Mouse (Mus musculus): Measurements from ENCODE around the gene Ipo4. TPM values are rescaled to one million over a fixed set of nuclear protein-coding genes. Genes with fewer than 3 reads are reported as not detected.
A peak's percentile ranks its signal among the peaks of the same experiment; 100 is the strongest.

Gene Ipo4
- total and polyA plus RNA-seq, 2 experiments, result 16.8 to 53.0 TPM

- WGBS, result 93% methylated on average over 23 of the region's 23 CpGs
- 0 out of 2 replicates have a peak, but pooled peaks cover 9% of the 10 kb centered on the region for H3K79me2 ChIP-seq (ENCODE audit: control insufficient read depth, insufficient read depth, low read length)
- H3K36me3 ChIP-seq (ENCODE audit: control insufficient read depth, insufficient read depth, low read length), result peaks cover 10% of the 10 kb centered on the region; the same call in 1 of the 2 replicates
- no peak overlapping the region for H3K9ac ChIP-seq (ENCODE audit: low read depth, low read length)
- H3K27me3 ChIP-seq (ENCODE audit: control insufficient read depth, insufficient read depth, low read length), result no peaks in the 10 kb centered on the region
- TF ChIP-seq POLR2A (IDR thresholded peaks at IDR 0.05; ENCODE audit: extremely low read depth, insufficient read depth, low read length), result no peak
- no peak overlapping the region for H3K27ac ChIP-seq (replicated peaks; ENCODE audit: insufficient read depth, low read depth, low read length)
- no peak overlapping the region for H3K4me3 ChIP-seq (ENCODE audit: insufficient read depth, low read depth, low read length)
- peaks cover 2% of the 10 kb centered on the region for H3K4me1 ChIP-seq (ENCODE audit: control insufficient read depth, insufficient read depth, low read length)
- DNase-seq (ENCODE audit: extremely low read depth, low read depth, low spot score), result no peak
These were observed 56.0 kb downstream of the Ipo4 start for GRCm38 (mm10) chr14:55579511-55580496.

- WGBS, result 10% methylated on average over 6 of the region's 6 CpGs
- no peak for TF ChIP-seq POLR2A (IDR thresholded peaks at IDR 0.05; ENCODE audit: extremely low read depth, insufficient read depth, low read length)
- no peak for TF ChIP-seq CTCF (IDR thresholded peaks at IDR 0.05; ENCODE audit: low read depth, low read length)
- no peaks in the 10 kb centered on the region for H3K27me3 ChIP-seq (ENCODE audit: control insufficient read depth, insufficient read depth, low read length)
- H3K4me3 ChIP-seq (ENCODE audit: insufficient read depth, low read depth, low read length), result peak overlapping the region; percentile 81
- peaks cover 10% of the 10 kb centered on the region; the same call in 1 of the 2 replicates for H3K36me3 ChIP-seq (ENCODE audit: control insufficient read depth, insufficient read depth, low read length)
- 0 out of 2 replicates have a peak, but pooled peaks cover 9% of the 10 kb centered on the region for H3K79me2 ChIP-seq (ENCODE audit: control insufficient read depth, insufficient read depth, low read length)
- H3K27ac ChIP-seq (replicated peaks; ENCODE audit: insufficient read depth, low read depth, low read length), result peak overlapping the region; percentile 89
- DNase-seq (ENCODE audit: extremely low read depth, low read depth, low spot score), result peak; percentile 63
- H3K4me1 ChIP-seq (ENCODE audit: control insufficient read depth, insufficient read depth, low read length), result peaks cover 2% of the 10 kb centered on the region
- peak overlapping the region; percentile 89 for H3K9ac ChIP-seq (ENCODE audit: low read depth, low read length)
These were observed 57.0 kb downstream of the Ipo4 start for GRCm38 (mm10) chr14:55578668-55579269.

- peak within 1 kb of the TSS; percentile 89 for H3K27ac ChIP-seq (replicated peaks; ENCODE audit: insufficient read depth, low read depth, low read length)
- TF ChIP-seq CTCF (IDR thresholded peaks at IDR 0.05; ENCODE audit: low read depth, low read length) (no peak), POLR2A (IDR thresholded peaks at IDR 0.05; ENCODE audit: extremely low read depth, insufficient read depth, low read length) (peak; percentile 60; the same call in 1 of the 2 replicates)
- H3K36me3 ChIP-seq (ENCODE audit: control insufficient read depth, insufficient read depth, low read length), result peaks cover 10% of the 10 kb centered on the region; the same call in 1 of the 2 replicates
- DNase-seq (ENCODE audit: extremely low read depth, low read depth, low spot score), result peak; percentile 84
- peak within 1 kb of the TSS; percentile 89 for H3K9ac ChIP-seq (ENCODE audit: low read depth, low read length)
- under 1% methylated on average over 32 of the region's 32 CpGs for WGBS
- peak within 1 kb of the TSS; percentile 81 for H3K4me3 ChIP-seq (ENCODE audit: insufficient read depth, low read depth, low read length)
- peaks cover 2% of the 10 kb centered on the region for H3K4me1 ChIP-seq (ENCODE audit: control insufficient read depth, insufficient read depth, low read length)
- 0 out of 2 replicates have a peak, but pooled peaks cover 9% of the 10 kb centered on the region for H3K79me2 ChIP-seq (ENCODE audit: control insufficient read depth, insufficient read depth, low read length)
- no peaks in the 10 kb centered on the region for H3K27me3 ChIP-seq (ENCODE audit: control insufficient read depth, insufficient read depth, low read length)
These were observed 57.7 kb downstream of the Ipo4 start, which contains the start of gene Psme1 for GRCm38 (mm10) chr14:55577871-55578667. Gene Psme1, plus strand, starts transcription at chr14:55578123.

GRCm38 (mm10) chr14:55576376-55576775, 59.4 kb downstream of the Ipo4 start:
- Histone ChIP-seq H3K4me3 (ENCODE audit: insufficient read depth, low read depth, low read length) (peak overlapping the region; percentile 37; the same call in 1 of the 2 replicates), H3K79me2 (ENCODE audit: control insufficient read depth, insufficient read depth, low read length) (0 out of 2 replicates have a peak, but pooled peaks cover 9% of the 10 kb centered on the region), H3K27ac (replicated peaks; ENCODE audit: insufficient read depth, low read depth, low read length) (peak overlapping the region; percentile 85; the same call in 1 of the 2 replicates), H3K9ac (ENCODE audit: low read depth, low read length) (peak overlapping the region; percentile 17; the same call in 1 of the 2 replicates), H3K27me3 (ENCODE audit: control insufficient read depth, insufficient read depth, low read length) (no peaks in the 10 kb centered on the region), H3K4me1 (ENCODE audit: control insufficient read depth, insufficient read depth, low read length) (peaks cover 2% of the 10 kb centered on the region), H3K36me3 (ENCODE audit: control insufficient read depth, insufficient read depth, low read length) (peaks cover 7% of the 10 kb centered on the region; the same call in 1 of the 2 replicates)
- WGBS, result 86% methylated on average over 16 of the region's 16 CpGs
- no peak for DNase-seq (ENCODE audit: extremely low read depth, low read depth, low spot score)
- TF ChIP-seq POLR2A (IDR thresholded peaks at IDR 0.05; ENCODE audit: extremely low read depth, insufficient read depth, low read length) (no peak), CTCF (IDR thresholded peaks at IDR 0.05; ENCODE audit: low read depth, low read length) (no peak)

GRCm38 (mm10) chr14:55575711-55576110, 60.0 kb downstream of the Ipo4 start:
- no peak for TF ChIP-seq POLR2A (IDR thresholded peaks at IDR 0.05; ENCODE audit: extremely low read depth, insufficient read depth, low read length)
- H3K4me3 ChIP-seq (ENCODE audit: insufficient read depth, low read depth, low read length), result peak overlapping the region; percentile 45
- H3K9ac ChIP-seq (ENCODE audit: low read depth, low read length), result peak overlapping the region; percentile 49
- H3K27ac ChIP-seq (replicated peaks; ENCODE audit: insufficient read depth, low read depth, low read length), result peak overlapping the region; percentile 85
- H3K79me2 ChIP-seq (ENCODE audit: control insufficient read depth, insufficient read depth, low read length), result 0 out of 2 replicates have a peak, but pooled peaks cover 9% of the 10 kb centered on the region
- H3K36me3 ChIP-seq (ENCODE audit: control insufficient read depth, insufficient read depth, low read length), result peaks cover 5% of the 10 kb centered on the region; the same call in 1 of the 2 replicates
- no peaks in the 10 kb centered on the region for H3K27me3 ChIP-seq (ENCODE audit: control insufficient read depth, insufficient read depth, low read length)
- WGBS, result 49% methylated on average over 13 of the region's 13 CpGs
- H3K4me1 ChIP-seq (ENCODE audit: control insufficient read depth, insufficient read depth, low read length), result peaks cover 2% of the 10 kb centered on the region
- peak; percentile 69 for DNase-seq (ENCODE audit: extremely low read depth, low read depth, low spot score)

Other genes with a start within 250 kb of the Ipo4 start
Only the 30 nearest of the 34 such genes appear.
- gene Dhrs4, start 157.2 kb downstream of the Ipo4 start, total RNA-seq (2014; rRNA removed), result 103 and 111 TPM in 2 replicates
- 120 and 146 TPM in 2 replicates for gene Dhrs4, start 157.2 kb downstream of the Ipo4 start, polyA plus RNA-seq (2012; rRNA removed)
- 0.09 and 0.13 TPM in 2 replicates for gene Carmil3, start 145.3 kb downstream of the Ipo4 start, total RNA-seq (2014; rRNA removed)
- 0.29 and 0.36 TPM in 2 replicates for gene Carmil3, start 145.3 kb downstream of the Ipo4 start, polyA plus RNA-seq (2012; rRNA removed)
- gene Cpne6, start 125.5 kb downstream of the Ipo4 start, total RNA-seq (2014; rRNA removed), result not detected in 2 replicates
- not detected in 2 replicates for gene Cpne6, start 125.5 kb downstream of the Ipo4 start, polyA plus RNA-seq (2012; rRNA removed)
- gene Nrl, start 111.0 kb downstream of the Ipo4 start, total RNA-seq (2014; rRNA removed), result not detected in 2 replicates
- gene Nrl, start 111.0 kb downstream of the Ipo4 start, polyA plus RNA-seq (2012; rRNA removed), result not detected in 2 replicates
- 1.2 and 3.2 TPM in 2 replicates for gene Pck2, start 95.7 kb downstream of the Ipo4 start, total RNA-seq (2014; rRNA removed)
- gene Pck2, start 95.7 kb downstream of the Ipo4 start, polyA plus RNA-seq (2012; rRNA removed), result 2.4 and 7.3 TPM in 2 replicates
- gene Dcaf11, start 76.0 kb downstream of the Ipo4 start, total RNA-seq (2014; rRNA removed), result 305 and 330 TPM in 2 replicates
- 263 and 363 TPM in 2 replicates for gene Dcaf11, start 76.0 kb downstream of the Ipo4 start, polyA plus RNA-seq (2012; rRNA removed)
- not detected in 2 replicates for gene A730061H03Rik, start 75.6 kb downstream of the Ipo4 start, total RNA-seq (2014; rRNA removed)
- 0.42 and 0.62 TPM in 2 replicates for gene A730061H03Rik, start 75.6 kb downstream of the Ipo4 start, polyA plus RNA-seq (2012; rRNA removed)
- 3.8 and 7.5 TPM in 2 replicates for gene Fitm1, start 60.3 kb downstream of the Ipo4 start, total RNA-seq (2014; rRNA removed)
- 45.7 and 60.2 TPM in 2 replicates for gene Fitm1, start 60.3 kb downstream of the Ipo4 start, polyA plus RNA-seq (2012; rRNA removed)
- 78.5 and 94.2 TPM in 2 replicates for gene Psme1, start 57.8 kb downstream of the Ipo4 start, total RNA-seq (2014; rRNA removed)
- 46.9 and 59.9 TPM in 2 replicates for gene Psme1, start 57.8 kb downstream of the Ipo4 start, polyA plus RNA-seq (2012; rRNA removed)
- 32.7 and 36.1 TPM in 2 replicates for gene Emc9, start 50.7 kb downstream of the Ipo4 start, total RNA-seq (2014; rRNA removed)
- gene Emc9, start 50.7 kb downstream of the Ipo4 start, polyA plus RNA-seq (2012; rRNA removed), result 46.8 and 57.2 TPM in 2 replicates
- gene Psme2, start 44.8 kb downstream of the Ipo4 start, total RNA-seq (2014; rRNA removed), result 110 and 142 TPM in 2 replicates
- gene Psme2, start 44.8 kb downstream of the Ipo4 start, polyA plus RNA-seq (2012; rRNA removed), result 55.9 and 56.9 TPM in 2 replicates
- gene Rnf31, start 44.2 kb downstream of the Ipo4 start, total RNA-seq (2014; rRNA removed), result 4.9 and 8.0 TPM in 2 replicates
- 15.4 and 20.4 TPM in 2 replicates for gene Rnf31, start 44.2 kb downstream of the Ipo4 start, polyA plus RNA-seq (2012; rRNA removed)
- gene Irf9, start 32.4 kb downstream of the Ipo4 start, total RNA-seq (2014; rRNA removed), result 21.1 and 24.2 TPM in 2 replicates
- gene Irf9, start 32.4 kb downstream of the Ipo4 start, polyA plus RNA-seq (2012; rRNA removed), result 36.8 and 45.0 TPM in 2 replicates
- gene Rec8, start 17.9 kb downstream of the Ipo4 start, total RNA-seq (2014; rRNA removed), result 0.34 and 0.46 TPM in 2 replicates
- 0.54 and 2.3 TPM in 2 replicates for gene Rec8, start 17.9 kb downstream of the Ipo4 start, polyA plus RNA-seq (2012; rRNA removed)
- gene Gm49378, start 1.9 kb upstream of the Ipo4 start, total RNA-seq (2014; rRNA removed), result 1.1 and 2.1 TPM in 2 replicates
- gene Gm49378, start 1.9 kb upstream of the Ipo4 start, polyA plus RNA-seq (2012; rRNA removed), result 7.0 and 7.9 TPM in 2 replicates
- gene Tm9sf1, start 7.8 kb upstream of the Ipo4 start, total RNA-seq (2014; rRNA removed), result 46.5 and 62.0 TPM in 2 replicates
- 66.3 and 70.4 TPM in 2 replicates for gene Tm9sf1, start 7.8 kb upstream of the Ipo4 start, polyA plus RNA-seq (2012; rRNA removed)
- 0.09 and 0.47 TPM in 2 replicates for gene Tssk4, start 14.2 kb upstream of the Ipo4 start, total RNA-seq (2014; rRNA removed)
- gene Tssk4, start 14.2 kb upstream of the Ipo4 start, polyA plus RNA-seq (2012; rRNA removed), result 0.18 and 0.24 TPM in 2 replicates
- 10.1 and 10.3 TPM in 2 replicates for gene Mdp1, start 24.6 kb upstream of the Ipo4 start, total RNA-seq (2014; rRNA removed)
- gene Mdp1, start 24.6 kb upstream of the Ipo4 start, polyA plus RNA-seq (2012; rRNA removed), result 9.8 and 10.5 TPM in 2 replicates
- gene Gmpr2, start 36.0 kb upstream of the Ipo4 start, total RNA-seq (2014; rRNA removed), result 13.1 and 14.9 TPM in 2 replicates
- gene Gmpr2, start 36.0 kb upstream of the Ipo4 start, polyA plus RNA-seq (2012; rRNA removed), result 9.9 and 11.6 TPM in 2 replicates
- gene Nedd8, start 36.2 kb upstream of the Ipo4 start, total RNA-seq (2014; rRNA removed), result 94.7 and 99.4 TPM in 2 replicates
- gene Nedd8, start 36.2 kb upstream of the Ipo4 start, polyA plus RNA-seq (2012; rRNA removed), result 209 and 225 TPM in 2 replicates
- gene Tinf2, start 45.9 kb upstream of the Ipo4 start, total RNA-seq (2014; rRNA removed), result 7.7 and 8.5 TPM in 2 replicates
- 8.1 and 8.2 TPM in 2 replicates for gene Tinf2, start 45.9 kb upstream of the Ipo4 start, polyA plus RNA-seq (2012; rRNA removed)
- gene Tgm1, start 78.0 kb upstream of the Ipo4 start, total RNA-seq (2014; rRNA removed), result 7.9 and 8.4 TPM in 2 replicates
- gene Tgm1, start 78.0 kb upstream of the Ipo4 start, polyA plus RNA-seq (2012; rRNA removed), result 22.8 and 24.2 TPM in 2 replicates
- 28.7 and 31.5 TPM in 2 replicates for gene Rabggta, start 86.3 kb upstream of the Ipo4 start, total RNA-seq (2014; rRNA removed)
- gene Rabggta, start 86.3 kb upstream of the Ipo4 start, polyA plus RNA-seq (2012; rRNA removed), result 64.0 and 65.1 TPM in 2 replicates
- 109 and 140 TPM in 2 replicates for gene Dhrs1, start 109.7 kb upstream of the Ipo4 start, total RNA-seq (2014; rRNA removed)
- gene Dhrs1, start 109.7 kb upstream of the Ipo4 start, polyA plus RNA-seq (2012; rRNA removed), result 263 and 286 TPM in 2 replicates
- gene Nop9, start 109.7 kb upstream of the Ipo4 start, total RNA-seq (2014; rRNA removed), result 11.0 and 13.0 TPM in 2 replicates
- 11.8 and 15.1 TPM in 2 replicates for gene Nop9, start 109.7 kb upstream of the Ipo4 start, polyA plus RNA-seq (2012; rRNA removed)
- 101 and 128 TPM in 2 replicates for gene Cideb, start 122.5 kb upstream of the Ipo4 start, total RNA-seq (2014; rRNA removed)
- 483 and 586 TPM in 2 replicates for gene Cideb, start 122.5 kb upstream of the Ipo4 start, polyA plus RNA-seq (2012; rRNA removed)
- 0.74 and 0.94 TPM in 2 replicates for gene Ltb4r2, start 125.5 kb upstream of the Ipo4 start, total RNA-seq (2014; rRNA removed)
- gene Ltb4r2, start 125.5 kb upstream of the Ipo4 start, polyA plus RNA-seq (2012; rRNA removed), result 1.9 and 2.6 TPM in 2 replicates
- gene Ltb4r1, start 130.0 kb upstream of the Ipo4 start, total RNA-seq (2014; rRNA removed), result 0.28 and 0.34 TPM in 2 replicates
- 0.80 and 1.4 TPM in 2 replicates for gene Ltb4r1, start 130.0 kb upstream of the Ipo4 start, polyA plus RNA-seq (2012; rRNA removed)
- gene Adcy4, start 148.1 kb upstream of the Ipo4 start, total RNA-seq (2014; rRNA removed), result 2.4 and 3.6 TPM in 2 replicates
- gene Adcy4, start 148.1 kb upstream of the Ipo4 start, polyA plus RNA-seq (2012; rRNA removed), result 3.3 and 4.5 TPM in 2 replicates
- 0.94 and 1.8 TPM in 2 replicates for gene Ripk3, start 152.9 kb upstream of the Ipo4 start, total RNA-seq (2014; rRNA removed)
- gene Ripk3, start 152.9 kb upstream of the Ipo4 start, polyA plus RNA-seq (2012; rRNA removed), result 1.4 and 4.0 TPM in 2 replicates

All from liver, adult 2 months (tissue).